Comparison of ENCODE assay signal across 9 mouse cellular contexts in genomic region chr5:133173155-133173723, GRCm38 (mm10).
DNase-seq lines count a peak whose midpoint lies in the region; ATAC-seq and TF ChIP-seq lines count a peak whose summit lies in the region.
"Had no signal": no experiment of that assay in that cellular context is flagged by ENCODE, and none has a peak within 500 bp of the region (broad histone marks: within the 10 kb centered on the region; RNA-seq: fewer than 3 reads in every experiment).

No protein-coding gene starts in this region.

- peak; percentile 18; the same call in 1 of the 2 replicates for ATAC-seq in forebrain, postnatal 0 days
- ATAC-seq in heart, embryonic 16.5 days (replicated peaks; ENCODE audit: extremely low read depth, insufficient read depth, low FRiP score) = peak; percentile 85
- ATAC-seq in stomach, embryonic 16.5 days (ENCODE audit: insufficient read depth, low FRiP score) = peak; percentile 88

- H3K36me3 ChIP-seq in forebrain, postnatal 0 days (ENCODE audit: insufficient read depth) = no peaks in the 10 kb centered on the region
- no peaks in the 10 kb centered on the region for H3K36me3 ChIP-seq in heart, embryonic 16.5 days (ENCODE audit: control insufficient read depth, insufficient read depth)
- no peaks in the 10 kb centered on the region for H3K36me3 ChIP-seq in stomach, embryonic 16.5 days (ENCODE audit: control insufficient read depth, insufficient read depth, low read length)

- DNase-seq in adipocyte (ENCODE audit: low spot score) = peak; percentile 3
- DNase-seq in adrenal gland, postnatal 4 days (ENCODE audit: low spot score in 2 of 2) = peak; percentile 10 to 35
- DNase-seq in forebrain, postnatal 0 days = peak; percentile 49
- DNase-seq in large intestine, adult 2 months (ENCODE audit: low read depth, low spot score) = peak; percentile 36
- DNase-seq in lung, postnatal 25 days (ENCODE audit: low spot score) = peak; percentile 91
- no peak for DNase-seq in T-cell, adult 2 months (ENCODE audit: low spot score)

- H3K4me3 ChIP-seq in forebrain, postnatal 0 days (ENCODE audit: low read depth, low read length) = no peak overlapping the region
- H3K4me3 ChIP-seq in heart, embryonic 16.5 days (ENCODE audit: low read length) = no peak overlapping the region
- H3K4me3 ChIP-seq in stomach, embryonic 16.5 days (replicated peaks; ENCODE audit: low read length) = no peak overlapping the region
- H3K4me3 ChIP-seq: myocyte had no signal

- no peaks in the 10 kb centered on the region for H3K27me3 ChIP-seq in forebrain, postnatal 0 days (ENCODE audit: insufficient read depth, low read length)
- no peaks in the 10 kb centered on the region for H3K27me3 ChIP-seq in heart, embryonic 16.5 days (ENCODE audit: control insufficient read depth, insufficient read depth, low read length)
- H3K27me3 ChIP-seq in stomach, embryonic 16.5 days (ENCODE audit: control insufficient read depth, insufficient read depth, low read length) = no peaks in the 10 kb centered on the region

- TF ChIP-seq CTCF in forebrain, postnatal 0 days (IDR thresholded peaks at IDR 0.05; ENCODE audit: low read depth) = no peak

- H3K9me3 ChIP-seq in forebrain, postnatal 0 days (ENCODE audit: low read length) = no peaks in the 10 kb centered on the region
- H3K9me3 ChIP-seq in heart, embryonic 16.5 days (replicated peaks; ENCODE audit: control insufficient read depth, low read length) = no peaks in the 10 kb centered on the region
- H3K9me3 ChIP-seq in stomach, embryonic 16.5 days (replicated peaks; ENCODE audit: control insufficient read depth, low read length) = no peaks in the 10 kb centered on the region

- H3K4me1 ChIP-seq in forebrain, postnatal 0 days (ENCODE audit: insufficient read depth) = peaks cover 5% of the 10 kb centered on the region; the same call in 1 of the 2 replicates
- peaks cover 16% of the 10 kb centered on the region for H3K4me1 ChIP-seq in heart, embryonic 16.5 days (ENCODE audit: control insufficient read depth, insufficient read depth, low read length)
- peaks cover 13% of the 10 kb centered on the region for H3K4me1 ChIP-seq in stomach, embryonic 16.5 days (ENCODE audit: control insufficient read depth, insufficient read depth, low read length)

- H3K27ac ChIP-seq in forebrain, postnatal 0 days (ENCODE audit: low read depth, low read length) = no peak overlapping the region
- peak overlapping the region; percentile 75 for H3K27ac ChIP-seq in heart, embryonic 16.5 days (ENCODE audit: low read length)
- peak overlapping the region; percentile 43 for H3K27ac ChIP-seq in stomach, embryonic 16.5 days (ENCODE audit: low read length)

- H3K9ac ChIP-seq in forebrain, postnatal 0 days = no peak overlapping the region
- no peak overlapping the region for H3K9ac ChIP-seq in heart, embryonic 16.5 days (ENCODE audit: low read length)
- no peak overlapping the region for H3K9ac ChIP-seq in stomach, embryonic 16.5 days (ENCODE audit: low read length)

- H3K4me2 ChIP-seq in forebrain, postnatal 0 days (ENCODE audit: low read depth) = no peak overlapping the region
- H3K4me2 ChIP-seq in heart, embryonic 16.5 days (ENCODE audit: low read depth, low read length) = peak overlapping the region; percentile 35
- H3K4me2 ChIP-seq in stomach, embryonic 16.5 days (ENCODE audit: low read depth, low read length) = no peak overlapping the region

- WGBS in forebrain, postnatal 0 days = 24% methylated on average over 6 of the region's 6 CpGs
- WGBS in heart, embryonic 16.5 days = 9% methylated on average over 6 of the region's 6 CpGs
- WGBS in large intestine, adult 2 months = 4% methylated on average over 6 of the region's 6 CpGs
- 16% methylated on average over 6 of the region's 6 CpGs for WGBS in stomach, embryonic 16.5 days

Comparison
In these comparisons a context has a peak if more than half of its experiments do, and no peak if none do; other contexts are left out.
1. ATAC-seq: peak in every context shown above with its lines; median percentile 88 in stomach, embryonic 16.5 days; 85 in heart, embryonic 16.5 days; 18 in forebrain, postnatal 0 days.